Mouse (Mus musculus): ENCODE data around the gene Caln1.

Caln1 gene

GRCm38 (mm10) chr5:130812556-130812955, 443.3 kb downstream of the Caln1 start:
- no peak for DNase-seq (ENCODE audit: low read depth, low spot score)

- peak; percentile 6 for DNase-seq (ENCODE audit: low read depth, low spot score)
Measured at GRCm38 (mm10) chr5:130813089-130813488, 443.8 kb downstream of the Caln1 start.

GRCm38 (mm10) chr5:130815352-130815751, 446.1 kb downstream of the Caln1 start:
- DNase-seq (ENCODE audit: low read depth, low spot score), result no peak

- DNase-seq (ENCODE audit: low read depth, low spot score), result no peak
Measured at GRCm38 (mm10) chr5:130820021-130820648, 450.9 kb downstream of the Caln1 start.

- DNase-seq (ENCODE audit: low read depth, low spot score), result no peak
Measured at GRCm38 (mm10) chr5:130820661-130821060, 451.4 kb downstream of the Caln1 start.

- no peak for DNase-seq (ENCODE audit: low read depth, low spot score)
Measured at GRCm38 (mm10) chr5:130825797-130826196, 456.5 kb downstream of the Caln1 start.

GRCm38 (mm10) chr5:130848562-130848961, 479.3 kb downstream of the Caln1 start:
- no peak for DNase-seq (ENCODE audit: low read depth, low spot score)

GRCm38 (mm10) chr5:130849610-130850009, 480.4 kb downstream of the Caln1 start:
- DNase-seq (ENCODE audit: low read depth, low spot score), result no peak

- DNase-seq (ENCODE audit: low read depth, low spot score), result peak; percentile 30
Measured at GRCm38 (mm10) chr5:130852182-130852581, 482.9 kb downstream of the Caln1 start.

GRCm38 (mm10) chr5:130853371-130853770, 484.1 kb downstream of the Caln1 start:
- peak; percentile 91 for DNase-seq (ENCODE audit: low read depth, low spot score)

GRCm38 (mm10) chr5:130854430-130854829, 485.2 kb downstream of the Caln1 start:
- DNase-seq (ENCODE audit: low read depth, low spot score), result no peak

- DNase-seq (ENCODE audit: low read depth, low spot score), result peak; percentile 69
Measured at GRCm38 (mm10) chr5:130858148-130858547, 488.9 kb downstream of the Caln1 start.

GRCm38 (mm10) chr5:130858706-130859105, 489.5 kb downstream of the Caln1 start:
- no peak for DNase-seq (ENCODE audit: low read depth, low spot score)

GRCm38 (mm10) chr5:130859736-130860135, 490.5 kb downstream of the Caln1 start:
- DNase-seq (ENCODE audit: low read depth, low spot score), result peak; percentile 30

GRCm38 (mm10) chr5:130862302-130862701, 493.0 kb downstream of the Caln1 start:
- DNase-seq (ENCODE audit: low read depth, low spot score), result peak; percentile 38

- DNase-seq (ENCODE audit: low read depth, low spot score), result no peak
Measured at GRCm38 (mm10) chr5:130869869-130870268, 500.6 kb downstream of the Caln1 start.

GRCm38 (mm10) chr5:130871086-130871485, 501.8 kb downstream of the Caln1 start:
- DNase-seq (ENCODE audit: low read depth, low spot score), result no peak

GRCm38 (mm10) chr5:130875391-130875790, 506.1 kb downstream of the Caln1 start:
- no peak for DNase-seq (ENCODE audit: low read depth, low spot score)

- DNase-seq (ENCODE audit: low read depth, low spot score), result no peak
Measured at GRCm38 (mm10) chr5:130880331-130880730, 511.1 kb downstream of the Caln1 start.

- DNase-seq (ENCODE audit: low read depth, low spot score), result no peak
Measured at GRCm38 (mm10) chr5:130891735-130892134, 522.5 kb downstream of the Caln1 start.

GRCm38 (mm10) chr5:130895991-130896390, 526.7 kb downstream of the Caln1 start:
- DNase-seq (ENCODE audit: low read depth, low spot score), result no peak
